Mouse (Mus musculus): ENCODE measurements around the gene Arl6ip1. TPM values are rescaled to one million over a fixed set of nuclear protein-coding genes. Genes with fewer than 3 reads are reported as not detected.
A peak's percentile ranks its signal among the peaks of the same experiment; 100 is the strongest.

The Arl6ip1 gene
- polyA plus RNA-seq, 1 experiment from 2014 or later = 517 TPM

DNA sequence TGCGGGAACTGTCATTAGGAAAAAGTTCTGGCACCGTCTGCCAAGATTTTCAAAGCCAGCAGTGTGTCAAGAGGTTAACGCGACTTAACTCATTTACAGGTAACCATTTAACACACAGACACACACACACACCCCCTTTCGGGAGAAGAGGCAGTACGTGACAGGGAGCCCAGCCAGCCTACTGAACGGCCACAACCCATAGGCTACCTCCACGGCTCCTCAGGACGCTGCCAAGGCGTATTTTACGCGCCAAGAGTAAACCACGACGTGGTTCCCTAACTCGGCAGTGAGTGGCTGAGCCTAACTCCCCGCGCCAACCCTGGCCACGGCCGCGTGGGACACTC is 14.0 kb downstream of the Arl6ip1 start:
- peak overlapping the region; percentile 98 for H3K9ac ChIP-seq
- peaks cover 58% of the 10 kb centered on the region for H3K4me1 ChIP-seq
- H3K27me3 ChIP-seq = no peaks in the 10 kb centered on the region
- peak overlapping the region; percentile 83 for H3K4me2 ChIP-seq
- H3K36me3 ChIP-seq = peaks cover 69% of the 10 kb centered on the region
- ATAC-seq (replicated peaks; ENCODE audit: low FRiP score) = peak; percentile 40; the same call in 1 of the 2 replicates
- no peaks in the 10 kb centered on the region for H3K9me3 ChIP-seq (replicated peaks)
- peak overlapping the region; percentile 96 for H3K4me3 ChIP-seq (replicated peaks)
- H3K27ac ChIP-seq = peak overlapping the region; percentile 95
- WGBS = under 1% methylated on average over 20 of the region's 20 CpGs

GRCm38 (mm10) chr7:118113541-118114297 is 15.7 kb downstream of the Arl6ip1 start:
- Histone ChIP-seq H3K9me3 (replicated peaks) (no peaks in the 10 kb centered on the region), H3K4me1 (peaks cover 51% of the 10 kb centered on the region), H3K36me3 (peaks cover 69% of the 10 kb centered on the region), H3K4me2 (peak overlapping the region; percentile 83), H3K27ac (no peak overlapping the region), H3K27me3 (no peaks in the 10 kb centered on the region), H3K9ac (peak overlapping the region; percentile 98), H3K4me3 (replicated peaks) (peak overlapping the region; percentile 96)
- 57% methylated on average over 5 of the region's 5 CpGs for WGBS
- ATAC-seq (replicated peaks; ENCODE audit: low FRiP score) = no peak

DNA sequence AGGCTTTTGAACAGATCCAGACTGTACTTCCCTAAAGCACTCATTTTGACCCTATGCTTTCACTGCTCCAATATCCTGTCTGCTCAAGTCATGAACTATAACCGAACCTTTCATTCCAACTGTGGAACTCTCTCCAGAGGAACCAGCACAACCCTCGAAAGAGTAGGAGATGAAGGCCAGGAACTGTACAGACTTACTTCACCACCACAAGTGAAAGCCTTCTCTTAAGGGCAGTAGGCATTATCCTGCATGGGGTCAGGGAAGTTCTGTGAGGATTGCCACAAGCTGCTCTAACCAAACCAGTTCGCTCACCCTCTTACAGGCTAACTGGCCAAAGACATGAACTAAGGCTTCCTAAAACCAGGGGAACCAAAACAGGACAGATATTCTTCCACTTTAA is 18.3 kb downstream of the Arl6ip1 start:
- peak overlapping the region; percentile 83 for H3K4me2 ChIP-seq
- no peaks in the 10 kb centered on the region for H3K9me3 ChIP-seq (replicated peaks)
- H3K9ac ChIP-seq = no peak overlapping the region
- ATAC-seq (replicated peaks; ENCODE audit: low FRiP score) = no peak
- H3K4me3 ChIP-seq (replicated peaks) = peak overlapping the region; percentile 9; the same call in 1 of the 2 replicates
- no peaks in the 10 kb centered on the region for H3K27me3 ChIP-seq
- WGBS = 75% methylated on average over 3 of the region's 3 CpGs
- no peak overlapping the region for H3K27ac ChIP-seq
- H3K36me3 ChIP-seq = peaks cover 86% of the 10 kb centered on the region
- peaks cover 41% of the 10 kb centered on the region for H3K4me1 ChIP-seq

GRCm38 (mm10) chr7:118107671-118108070 is 21.8 kb downstream of the Arl6ip1 start:
- no peak overlapping the region for H3K27ac ChIP-seq
- peaks cover 19% of the 10 kb centered on the region for H3K4me1 ChIP-seq
- H3K9ac ChIP-seq = no peak overlapping the region
- H3K27me3 ChIP-seq = no peaks in the 10 kb centered on the region
- H3K4me2 ChIP-seq = no peak overlapping the region
- no peaks in the 10 kb centered on the region for H3K9me3 ChIP-seq (replicated peaks)
- no peak overlapping the region for H3K4me3 ChIP-seq (replicated peaks)
- 70% methylated on average over 1 of the region's 1 CpGs for WGBS
- ATAC-seq (replicated peaks; ENCODE audit: low FRiP score) = no peak
- peaks cover 92% of the 10 kb centered on the region for H3K36me3 ChIP-seq

- no peak overlapping the region for H3K9ac ChIP-seq
- H3K27me3 ChIP-seq = no peaks in the 10 kb centered on the region
- H3K27ac ChIP-seq = no peak overlapping the region
- H3K4me3 ChIP-seq (replicated peaks) = no peak overlapping the region
- H3K36me3 ChIP-seq = peaks cover 61% of the 10 kb centered on the region
- no peaks in the 10 kb centered on the region for H3K9me3 ChIP-seq (replicated peaks)
- no peak overlapping the region for H3K4me2 ChIP-seq
- WGBS = 78% methylated on average over 5 of the region's 5 CpGs
- no peaks in the 10 kb centered on the region for H3K4me1 ChIP-seq
- no peak for ATAC-seq (replicated peaks; ENCODE audit: low FRiP score)
These were observed 24.9 kb downstream of the Arl6ip1 start for GRCm38 (mm10) chr7:118104458-118105052.

DNA sequence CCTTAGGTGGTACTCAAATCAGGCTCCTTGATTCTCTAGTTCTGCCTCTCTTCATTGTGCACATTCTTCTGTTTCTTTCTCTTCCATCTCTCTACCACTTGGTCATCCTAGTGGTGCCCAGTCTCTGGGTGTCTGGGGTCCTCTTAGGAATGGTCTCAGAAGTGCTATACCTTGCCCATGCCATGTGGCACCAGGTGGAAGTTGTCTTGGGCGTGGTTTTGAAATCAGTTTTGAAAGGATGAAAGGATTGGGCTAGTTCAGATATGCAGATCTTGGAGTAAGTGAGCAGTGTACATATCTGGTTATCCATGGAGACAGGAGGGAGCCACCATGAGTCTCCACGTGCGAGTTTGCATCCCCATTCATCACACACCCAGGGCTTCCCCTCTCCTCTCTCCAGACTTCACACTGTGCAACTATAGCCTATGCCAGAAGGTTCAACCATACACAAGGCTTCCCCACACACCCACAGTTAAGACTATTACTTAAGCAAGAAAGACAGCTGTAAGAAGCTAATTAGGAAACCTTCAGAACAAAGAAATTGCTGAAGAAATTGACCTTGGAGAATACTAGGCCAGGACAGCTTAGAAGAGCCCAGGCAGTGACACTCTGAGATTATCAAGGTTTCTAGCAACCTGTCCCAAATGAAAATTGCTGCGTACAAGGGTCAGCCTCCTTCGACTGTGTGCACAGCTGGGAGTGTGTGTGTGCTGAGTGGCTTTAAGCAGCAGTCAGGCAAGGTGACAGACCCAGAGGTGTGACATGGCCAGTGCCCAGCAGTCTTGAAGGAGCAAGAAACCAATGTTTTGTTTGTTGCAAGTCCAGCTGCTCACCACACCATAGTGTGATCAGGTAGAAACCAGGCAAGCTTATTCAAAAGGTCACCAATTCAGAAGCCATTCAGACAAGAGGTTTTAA is 25.7 kb downstream of the Arl6ip1 start:
- no peaks in the 10 kb centered on the region for H3K9me3 ChIP-seq (replicated peaks)
- ATAC-seq (replicated peaks; ENCODE audit: low FRiP score) = peak; percentile 40
- H3K9ac ChIP-seq = no peak overlapping the region
- 46% methylated on average over 5 of the region's 5 CpGs for WGBS
- no peak overlapping the region for H3K4me2 ChIP-seq
- H3K4me3 ChIP-seq (replicated peaks) = no peak overlapping the region
- no peaks in the 10 kb centered on the region for H3K27me3 ChIP-seq
- H3K36me3 ChIP-seq = peaks cover 53% of the 10 kb centered on the region
- H3K27ac ChIP-seq = peak overlapping the region; percentile 30; the same call in 1 of the 2 replicates
- H3K4me1 ChIP-seq = no peaks in the 10 kb centered on the region

DNA sequence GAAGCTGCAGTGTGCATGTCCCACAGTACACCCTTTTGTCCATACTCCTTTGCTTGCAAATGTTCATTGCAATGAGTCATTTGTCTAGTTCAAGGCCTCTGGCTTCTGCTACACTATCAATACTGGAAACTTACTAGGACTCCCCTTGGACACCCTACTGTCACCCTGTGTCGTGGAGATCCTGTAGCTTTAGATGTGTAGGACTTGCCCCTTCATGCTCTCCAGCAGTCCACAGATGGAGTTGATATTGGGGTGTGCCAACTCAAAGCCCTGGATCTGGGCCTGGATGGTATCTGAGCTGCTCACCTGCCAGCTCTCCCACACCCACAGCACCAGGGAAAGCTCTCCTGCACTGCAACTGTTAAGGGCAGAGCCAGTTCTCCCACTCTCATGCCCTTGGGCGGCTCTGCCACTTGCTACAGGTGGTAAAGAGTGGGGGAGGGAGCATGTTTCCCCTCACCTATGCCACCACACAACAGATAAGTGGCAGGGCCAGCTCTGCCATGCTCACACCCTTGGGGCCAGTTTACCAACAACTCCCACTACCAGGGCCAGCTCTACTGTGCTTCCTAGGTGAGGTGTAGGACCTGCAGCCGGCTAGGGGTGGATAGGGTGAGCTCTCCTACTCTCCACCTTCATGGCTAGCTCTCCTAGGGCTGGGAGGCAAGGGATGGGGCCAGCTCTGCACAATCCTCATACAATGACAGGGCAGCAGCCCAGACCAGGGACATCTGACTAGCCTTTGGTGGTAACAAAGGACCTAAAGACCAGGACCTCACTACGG is 26.6 kb downstream of the Arl6ip1 start:
- Histone ChIP-seq H3K9ac (no peak overlapping the region), H3K9me3 (replicated peaks) (no peaks in the 10 kb centered on the region), H3K27ac (peak overlapping the region; percentile 30; the same call in 1 of the 2 replicates), H3K36me3 (peaks cover 44% of the 10 kb centered on the region), H3K4me1 (no peaks in the 10 kb centered on the region), H3K27me3 (no peaks in the 10 kb centered on the region), H3K4me2 (no peak overlapping the region), H3K4me3 (replicated peaks) (no peak overlapping the region)
- ATAC-seq (replicated peaks; ENCODE audit: low FRiP score) = peak; percentile 57
- WGBS = 43% methylated on average over 4 of the region's 4 CpGs

- Histone ChIP-seq H3K9ac (no peak overlapping the region), H3K4me2 (no peak overlapping the region), H3K27ac (0 out of 2 replicates have a peak overlapping the region, but pooled peaks have one; percentile 30), H3K36me3 (peaks cover 38% of the 10 kb centered on the region), H3K4me3 (replicated peaks) (no peak overlapping the region), H3K4me1 (no peaks in the 10 kb centered on the region), H3K9me3 (replicated peaks) (no peaks in the 10 kb centered on the region), H3K27me3 (no peaks in the 10 kb centered on the region)
- WGBS = 37% methylated on average over 4 of the region's 4 CpGs
- ATAC-seq (replicated peaks; ENCODE audit: low FRiP score) = no peak; the same call in 1 of the 2 replicates
These were observed 27.2 kb downstream of the Arl6ip1 start for GRCm38 (mm10) chr7:118102231-118102630.

GRCm38 (mm10) chr7:118097615-118098014 is 31.8 kb downstream of the Arl6ip1 start:
- Histone ChIP-seq H3K9me3 (replicated peaks) (no peaks in the 10 kb centered on the region), H3K4me1 (no peaks in the 10 kb centered on the region), H3K36me3 (no peaks in the 10 kb centered on the region), H3K27me3 (no peaks in the 10 kb centered on the region), H3K27ac (no peak overlapping the region), H3K4me2 (no peak overlapping the region), H3K4me3 (replicated peaks) (no peak overlapping the region), H3K9ac (no peak overlapping the region)
- no peak for ATAC-seq (replicated peaks; ENCODE audit: low FRiP score)
- WGBS = 73% methylated on average over 7 of the region's 7 CpGs

DNA sequence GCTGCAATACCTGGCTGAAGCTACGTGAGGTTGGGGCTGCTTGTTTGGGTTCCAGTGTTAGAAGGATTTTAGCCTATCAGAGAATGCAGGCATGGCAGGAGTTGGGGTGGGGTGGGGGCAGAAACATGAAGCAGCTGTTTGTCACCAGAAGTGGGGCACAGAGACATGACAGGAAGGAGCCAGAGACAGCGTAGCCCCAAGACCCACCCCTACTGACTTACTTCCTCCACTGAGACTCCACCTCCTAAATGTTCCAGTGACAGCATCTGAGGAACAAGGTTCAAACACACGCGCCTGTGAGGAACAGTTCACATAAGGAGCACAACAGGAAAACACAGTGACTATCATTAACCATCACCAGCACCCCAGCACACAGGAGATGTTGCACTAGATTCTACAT is 49.5 kb downstream of the Arl6ip1 start:
- no peaks in the 10 kb centered on the region for H3K27me3 ChIP-seq
- H3K4me3 ChIP-seq (replicated peaks) = no peak overlapping the region
- no peaks in the 10 kb centered on the region for H3K9me3 ChIP-seq (replicated peaks)
- no peak overlapping the region for H3K9ac ChIP-seq
- 83% methylated on average over 4 of the region's 4 CpGs for WGBS
- H3K36me3 ChIP-seq = no peaks in the 10 kb centered on the region
- ATAC-seq (replicated peaks; ENCODE audit: low FRiP score) = no peak
- no peak overlapping the region for H3K27ac ChIP-seq
- H3K4me1 ChIP-seq = no peaks in the 10 kb centered on the region
- H3K4me2 ChIP-seq = no peak overlapping the region

DNA sequence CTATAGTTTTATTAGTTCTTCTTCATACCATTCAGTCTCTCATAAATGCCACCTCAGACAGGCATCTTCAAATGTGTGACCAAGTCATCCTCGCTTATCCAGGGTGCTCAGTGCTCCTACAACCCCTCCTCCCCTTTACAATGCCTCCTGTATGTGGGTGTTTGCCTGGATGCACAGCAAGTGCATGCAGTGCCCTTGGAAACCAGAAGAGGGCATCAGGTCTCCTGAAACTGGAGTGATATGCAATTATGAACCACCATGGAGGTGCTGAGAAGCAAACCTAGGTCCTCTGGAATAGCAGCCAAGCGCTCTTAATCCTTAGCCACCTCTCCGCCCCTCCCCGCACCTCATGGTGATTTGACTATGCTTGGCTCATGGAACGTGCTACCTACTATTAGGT is 50.4 kb downstream of the Arl6ip1 start:
- no peak overlapping the region for H3K4me3 ChIP-seq (replicated peaks)
- no peak for ATAC-seq (replicated peaks; ENCODE audit: low FRiP score)
- 92% methylated on average over 5 of the region's 5 CpGs for WGBS
- no peaks in the 10 kb centered on the region for H3K36me3 ChIP-seq
- no peaks in the 10 kb centered on the region for H3K4me1 ChIP-seq
- H3K9me3 ChIP-seq (replicated peaks) = no peaks in the 10 kb centered on the region
- H3K9ac ChIP-seq = no peak overlapping the region
- H3K4me2 ChIP-seq = no peak overlapping the region
- H3K27ac ChIP-seq = no peak overlapping the region
- no peaks in the 10 kb centered on the region for H3K27me3 ChIP-seq

Measured in kidney, embryonic 15.5 days (tissue).